Mouse (Mus musculus) frontal cortex, postnatal 36 days (tissue): ENCODE measurements at regions not wholly inside any gene's neighbourhood (a gene's known extent, or its start where the extent isn't known, plus 50 kb on each side); places are given as distances from the start of the nearest gene placed in this dataset.

ENCODE experiments used
- DNase-seq, 2 experiments: peaks; one replicate each; pipeline ENCODE4 v3.0.0; 2022; ENCODE audit warnings: low spot score in 2 of 2

DNA sequence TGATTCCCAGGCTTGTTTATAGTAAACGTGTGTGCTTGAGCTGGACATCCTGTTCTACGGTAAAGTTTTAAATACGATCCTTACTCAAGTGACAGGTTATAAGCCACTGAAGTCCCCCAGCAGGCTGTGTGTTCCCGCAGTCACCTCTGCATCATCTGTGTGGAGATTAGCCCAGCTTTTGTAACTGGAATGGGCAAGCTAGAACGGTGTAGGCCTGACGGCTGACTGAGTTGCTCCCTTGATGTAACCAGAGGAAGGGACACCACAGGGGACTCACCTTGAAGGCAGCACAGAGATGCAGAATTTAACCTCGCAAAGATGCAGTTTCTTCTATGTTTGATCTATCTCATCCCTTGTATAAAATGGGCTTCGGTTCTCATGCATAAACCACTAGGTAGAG lies 418.4 kb upstream of the Pou3f3 start:
- no peak for DNase-seq

DNA sequence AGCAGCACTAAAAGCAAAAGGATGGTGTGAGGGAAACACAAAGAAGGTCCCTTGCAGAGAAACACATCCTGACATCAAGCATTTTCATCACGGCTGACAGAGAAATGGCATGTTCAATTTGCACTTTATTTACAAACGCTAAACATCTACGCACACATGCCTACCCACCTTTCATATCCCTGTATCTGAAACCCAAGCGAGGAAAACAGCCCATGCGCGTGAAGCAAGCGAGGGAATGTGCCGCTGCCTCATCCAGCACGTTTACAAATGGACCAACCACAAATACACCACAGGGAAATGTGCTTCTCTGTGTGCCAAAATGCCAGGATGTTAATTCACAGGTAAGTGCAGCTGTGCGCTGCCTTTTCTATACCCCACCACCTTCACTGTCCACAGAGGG lies 399.7 kb upstream of the Pou3f3 start:
- DNase-seq: no peak

DNA sequence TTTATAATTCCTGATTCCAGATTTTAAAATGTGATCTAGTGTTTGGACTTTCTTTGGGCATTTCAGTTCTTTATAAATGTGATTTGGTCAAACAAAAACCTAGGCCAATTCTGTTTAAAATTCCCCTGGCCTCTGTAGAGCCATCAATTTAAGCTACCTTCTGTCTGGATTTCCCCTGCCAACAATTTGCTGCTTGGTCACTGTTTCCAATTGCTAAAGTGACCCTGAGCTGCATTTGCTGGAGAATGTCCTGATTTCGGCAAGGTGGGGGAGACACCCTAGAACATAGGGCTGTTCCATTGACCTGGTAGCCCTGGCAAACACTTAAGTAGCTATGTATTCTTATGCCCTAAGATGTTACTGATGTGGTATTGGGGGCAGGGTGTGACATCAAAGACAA lies 386.3 kb upstream of the Pou3f3 start:
- DNase-seq: no peak

DNA sequence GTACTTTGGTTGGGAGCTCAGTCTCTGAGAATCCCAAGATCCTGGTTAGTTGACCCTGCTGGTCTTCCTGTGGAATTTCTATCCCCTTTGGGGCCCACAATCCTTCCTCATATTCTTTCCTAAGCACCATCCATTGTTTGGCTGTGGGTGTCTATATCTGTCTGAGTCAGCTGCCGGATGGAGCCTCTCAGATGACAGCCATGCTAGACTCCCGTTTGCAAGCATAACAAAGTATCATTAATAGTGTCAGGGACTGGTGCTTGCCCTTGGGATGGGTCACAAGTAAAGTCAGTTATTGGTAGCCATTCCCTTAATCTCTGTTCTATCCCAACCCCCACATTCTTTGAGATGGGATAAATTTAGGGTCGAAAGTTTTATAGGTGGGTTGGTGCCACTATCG lies 382.1 kb upstream of the Pou3f3 start:
- DNase-seq: no peak

DNA sequence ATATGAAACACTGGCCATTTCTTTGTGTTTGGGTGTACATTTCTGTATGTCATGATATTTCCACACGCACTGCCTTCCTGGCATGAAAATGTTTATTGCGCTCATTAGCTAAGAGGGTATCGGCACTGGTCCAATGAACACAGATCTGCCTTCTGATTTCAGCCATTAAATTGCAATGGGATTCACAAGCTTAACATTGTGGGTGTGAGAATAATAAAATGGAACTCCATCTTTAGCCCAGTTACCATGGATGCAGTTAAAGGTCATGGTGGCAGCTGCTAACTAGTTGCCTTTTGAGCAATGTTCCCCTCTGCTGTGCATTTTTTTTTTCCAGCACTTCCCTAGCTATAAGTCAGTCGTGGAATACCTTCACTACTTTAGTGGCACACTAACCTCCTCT lies 343.7 kb upstream of the Pou3f3 start:
- no peak for DNase-seq

DNA sequence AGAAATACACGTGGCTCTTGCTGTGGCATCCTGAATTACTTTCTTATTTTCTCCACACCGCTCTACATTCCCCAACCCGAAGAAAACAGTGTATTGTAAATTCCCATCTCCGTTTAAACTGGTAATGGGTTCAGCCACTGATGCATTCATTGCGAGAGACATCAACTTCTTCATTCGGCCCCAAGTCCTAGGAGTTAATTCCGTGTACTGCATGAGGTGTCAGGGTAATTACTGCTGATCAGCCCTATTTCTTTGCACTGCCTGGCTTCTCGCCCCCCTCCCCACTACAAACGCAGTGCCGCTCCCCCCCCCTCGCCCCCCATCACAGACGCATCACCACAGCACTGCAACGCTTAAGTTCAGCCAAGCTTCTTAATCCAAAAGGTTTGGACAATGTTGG lies 343.2 kb upstream of the Pou3f3 start:
- no peak for DNase-seq

DNA sequence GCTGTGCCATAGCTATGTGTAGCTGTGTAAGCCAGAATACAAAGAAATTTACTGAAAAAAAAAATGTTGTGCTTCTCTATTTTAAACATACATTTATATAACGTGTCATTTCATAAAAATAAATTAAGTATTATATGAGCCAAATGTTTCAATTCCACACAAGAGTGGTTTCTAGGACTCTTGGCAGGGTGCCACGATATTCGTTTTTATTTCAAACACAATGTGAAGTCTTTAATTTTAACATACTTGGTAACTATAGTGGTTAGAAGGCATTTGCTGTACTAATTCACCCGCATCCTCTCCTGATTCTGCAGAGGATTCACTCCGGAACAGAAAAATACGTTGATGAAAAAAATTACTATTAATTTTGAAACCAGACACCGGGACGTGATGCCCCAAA lies 342.5 kb upstream of the Pou3f3 start:
- peak in 1 of 2 experiments; percentile 21 for DNase-seq

DNA sequence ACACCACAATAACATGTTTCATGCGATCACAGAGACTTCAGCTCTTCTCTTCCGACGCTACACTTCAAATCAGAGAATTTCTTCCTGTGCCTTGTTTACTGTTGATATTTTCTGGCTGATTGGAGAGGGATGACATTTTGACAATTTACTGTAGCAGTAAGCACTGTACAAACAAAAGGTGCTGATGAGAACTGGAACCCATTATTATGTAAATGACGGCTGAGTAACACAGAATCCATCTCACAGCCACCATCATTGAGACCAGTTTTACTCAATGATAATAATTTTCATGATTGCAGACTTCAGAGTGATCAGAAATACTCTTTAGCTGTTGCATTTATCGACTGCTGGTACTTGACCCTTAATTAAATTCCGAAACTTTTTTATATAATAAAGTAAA lies 341.5 kb upstream of the Pou3f3 start:
- DNase-seq: no peak

DNA sequence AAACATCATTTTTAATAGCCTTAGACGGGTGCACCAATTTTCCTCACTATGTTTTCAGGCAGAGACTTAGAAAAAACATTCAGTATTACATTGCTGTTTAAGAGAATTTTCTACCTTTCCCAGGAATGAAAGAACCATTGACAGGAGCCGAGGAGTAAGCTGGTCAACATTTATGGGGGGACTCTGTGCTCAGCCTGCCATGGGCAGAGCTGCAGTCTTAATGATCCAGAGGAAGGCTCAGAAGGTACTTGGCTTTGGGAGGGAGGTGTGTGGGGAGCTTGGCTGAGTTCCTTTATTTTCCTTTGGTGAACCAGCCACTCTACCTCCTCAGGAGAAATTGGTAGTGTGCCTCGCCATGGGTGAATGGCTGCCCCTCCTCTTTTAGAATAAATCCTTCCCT lies 333.1 kb upstream of the Pou3f3 start:
- no peak for DNase-seq

DNA sequence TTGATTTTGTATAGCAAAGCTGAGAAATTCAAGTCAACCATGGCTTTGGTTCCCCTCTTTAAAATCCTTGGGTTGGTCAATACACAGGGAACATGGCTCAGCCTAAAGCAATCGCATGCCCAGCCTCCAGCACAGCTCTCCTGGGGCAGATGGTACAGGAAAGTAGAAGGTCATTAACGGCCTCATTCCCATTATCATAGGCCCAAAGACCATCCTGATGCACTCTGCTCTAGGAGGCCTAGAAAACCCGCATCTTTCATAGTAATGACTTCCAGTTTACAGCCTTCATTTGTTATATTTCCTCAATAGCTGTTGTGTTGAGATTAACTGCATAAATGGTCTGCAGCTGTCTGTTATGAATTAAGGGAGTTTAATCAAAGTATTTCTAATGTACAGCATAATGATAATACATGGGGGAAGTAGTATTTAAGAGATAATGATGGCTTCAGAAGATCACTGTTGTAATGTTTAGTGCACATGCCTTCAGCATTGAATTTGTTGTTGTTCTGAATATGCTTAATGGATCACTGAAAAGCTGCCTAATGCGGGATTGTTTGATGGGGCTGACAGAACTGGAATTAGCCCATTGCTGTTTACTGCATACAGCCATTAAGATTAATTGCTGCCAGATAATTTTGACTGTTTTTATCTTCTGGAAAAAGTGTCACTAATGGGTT lies 329.8 kb upstream of the Pou3f3 start:
- DNase-seq: no peak

DNA sequence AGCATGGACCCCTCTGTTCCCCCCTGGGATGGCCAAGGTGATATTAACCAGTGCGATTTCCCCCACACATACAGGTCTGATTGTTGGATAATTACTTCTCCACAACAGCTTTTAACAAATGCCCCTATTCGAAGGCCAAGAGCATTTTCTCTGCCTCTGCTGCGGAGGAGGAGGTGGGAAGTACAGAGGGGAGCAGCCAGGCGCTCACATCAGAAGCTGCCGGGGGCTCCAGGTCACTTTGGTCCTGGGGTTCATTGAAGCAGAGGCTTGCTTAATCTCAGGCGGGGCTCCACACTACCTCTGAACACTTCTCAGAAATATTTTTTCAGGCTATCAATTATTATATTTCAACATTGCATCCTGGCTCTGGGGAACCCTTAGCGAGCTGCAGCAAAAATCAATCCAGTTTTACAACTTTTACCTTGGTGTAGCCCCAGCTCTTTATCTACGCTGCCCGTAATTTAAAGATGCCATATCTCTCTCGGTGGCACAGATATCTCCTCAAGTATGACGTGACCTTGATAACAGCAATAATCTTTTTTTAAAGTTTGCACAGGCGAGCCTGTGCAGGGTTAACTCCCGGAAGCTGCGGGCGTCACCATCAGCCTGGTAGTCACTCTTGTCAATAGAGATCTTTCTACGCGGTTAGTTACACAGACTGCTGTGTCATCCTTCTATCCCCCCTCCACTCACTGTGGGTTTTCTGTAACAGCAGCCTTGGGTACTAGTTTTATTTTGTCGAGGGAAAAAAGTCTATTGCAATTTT lies 307.5 kb upstream of the Pou3f3 start:
- no peak for DNase-seq

DNA sequence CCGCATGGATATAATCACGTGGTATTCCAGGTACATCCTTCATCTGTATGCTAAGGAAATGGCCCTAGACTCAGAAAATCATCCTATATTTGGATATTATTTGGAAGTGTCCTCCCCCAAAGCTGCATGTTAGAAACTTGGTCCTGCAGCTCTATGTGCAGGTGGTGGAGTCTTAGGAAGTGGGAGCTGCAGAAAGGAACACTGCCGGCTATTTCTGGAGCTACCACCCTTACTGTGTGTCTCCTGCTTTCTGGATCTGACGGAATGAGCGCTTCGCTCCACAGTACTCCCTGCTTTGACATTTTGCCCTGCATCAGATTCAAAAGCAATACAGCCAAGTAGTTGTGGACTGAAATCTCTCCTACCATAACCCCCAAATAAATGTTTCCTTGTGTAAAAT lies 306.8 kb upstream of the Pou3f3 start:
- DNase-seq: peak; percentile 3 to 9

DNA sequence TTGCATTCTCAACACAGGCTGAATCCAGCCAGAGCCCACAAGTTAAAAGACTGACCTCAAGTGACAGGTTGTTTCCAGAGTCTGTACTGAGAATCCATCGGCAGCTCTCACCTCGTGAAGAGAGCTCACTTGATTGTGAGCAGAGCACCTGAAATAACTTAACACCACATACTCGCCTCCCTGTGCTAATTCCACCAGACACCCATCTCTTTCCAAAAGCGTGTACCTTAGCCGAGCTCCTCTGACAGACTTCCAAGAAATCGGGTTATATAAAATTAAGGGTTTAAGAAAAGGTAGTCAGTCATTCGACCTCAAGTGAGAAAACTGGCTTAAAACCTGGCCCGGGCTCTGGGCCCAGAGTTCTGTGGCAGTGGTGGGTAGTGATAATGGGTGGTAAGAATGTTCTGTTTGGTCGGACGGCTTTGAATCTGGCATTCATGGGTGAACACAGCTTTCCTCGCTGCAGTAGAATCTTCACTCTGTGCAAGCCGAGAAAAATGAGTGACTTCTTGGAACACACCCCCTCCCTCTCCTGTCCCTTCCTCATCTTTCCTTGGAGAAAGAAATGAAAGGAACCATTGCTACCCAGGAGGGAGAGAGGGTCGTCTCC lies 299.8 kb upstream of the Pou3f3 start:
- peak; percentile 16 to 17 for DNase-seq

DNA sequence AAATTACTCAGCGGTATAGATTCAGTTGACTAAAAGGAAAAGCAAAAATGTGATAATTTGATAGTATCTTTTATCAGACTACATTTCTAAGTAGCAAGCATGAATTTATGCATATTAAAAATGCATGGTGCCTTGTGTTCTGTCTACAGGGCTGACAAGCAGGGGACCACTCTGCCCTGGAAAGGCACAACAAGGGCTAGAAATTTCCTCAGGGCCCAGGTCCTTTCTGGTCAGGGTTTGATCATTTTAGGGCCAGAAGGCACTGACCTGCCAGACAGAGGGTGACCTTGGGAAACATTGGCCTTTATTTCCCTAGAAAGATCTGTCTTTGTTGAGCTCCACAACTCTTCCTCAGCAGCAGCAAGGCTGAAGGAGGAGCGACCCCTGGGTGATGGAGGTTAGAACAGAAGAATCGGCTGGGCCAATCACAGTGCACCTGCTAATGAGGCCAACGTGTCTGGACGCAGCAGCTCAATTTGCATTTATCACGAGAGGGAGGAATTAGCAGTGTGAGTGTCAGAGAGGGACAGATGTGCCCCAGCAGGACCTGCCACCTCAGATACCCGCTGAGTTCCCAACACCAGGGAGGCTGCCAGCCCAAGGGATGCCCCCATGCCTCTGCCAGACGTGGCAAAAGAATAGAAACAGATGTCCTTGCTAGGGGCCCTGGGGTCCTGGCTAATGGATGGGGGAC lies 297.0 kb upstream of the Pou3f3 start:
- no peak for DNase-seq

DNA sequence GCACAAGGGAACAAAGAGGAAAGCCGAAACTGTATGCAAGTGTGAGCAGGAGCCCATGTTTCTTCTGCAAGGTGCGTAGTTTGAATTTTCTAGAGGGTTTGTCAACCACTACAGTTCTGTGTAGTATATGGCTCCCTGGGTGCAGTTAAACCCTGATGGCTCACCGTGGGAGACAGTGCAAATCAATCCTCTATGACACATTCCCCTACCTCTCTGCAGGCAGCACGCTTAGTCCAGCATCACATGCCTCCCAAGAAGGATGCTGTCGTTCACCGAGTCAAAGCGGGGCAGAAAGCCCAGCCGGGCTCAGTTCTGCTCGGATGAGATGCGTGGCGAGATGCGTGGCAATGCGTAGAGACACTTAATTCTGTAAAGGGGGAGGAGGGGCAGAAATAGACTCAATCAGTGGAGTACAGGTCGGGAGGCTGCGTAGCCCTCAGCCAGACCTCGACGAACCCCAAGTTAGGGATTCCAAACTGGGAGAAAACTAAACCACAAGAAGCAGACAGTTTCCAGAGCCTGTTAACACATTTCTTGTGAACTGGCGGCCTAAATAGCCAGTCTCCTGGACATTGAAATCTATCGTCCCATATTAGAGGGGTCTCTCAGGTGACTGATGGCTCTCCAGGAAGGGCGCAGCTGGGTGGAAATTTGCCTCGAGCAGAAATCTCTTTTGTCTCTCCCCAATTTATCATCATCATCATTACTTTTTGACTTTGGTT lies 279.6 kb upstream of the Pou3f3 start:
- DNase-seq: no peak

DNA sequence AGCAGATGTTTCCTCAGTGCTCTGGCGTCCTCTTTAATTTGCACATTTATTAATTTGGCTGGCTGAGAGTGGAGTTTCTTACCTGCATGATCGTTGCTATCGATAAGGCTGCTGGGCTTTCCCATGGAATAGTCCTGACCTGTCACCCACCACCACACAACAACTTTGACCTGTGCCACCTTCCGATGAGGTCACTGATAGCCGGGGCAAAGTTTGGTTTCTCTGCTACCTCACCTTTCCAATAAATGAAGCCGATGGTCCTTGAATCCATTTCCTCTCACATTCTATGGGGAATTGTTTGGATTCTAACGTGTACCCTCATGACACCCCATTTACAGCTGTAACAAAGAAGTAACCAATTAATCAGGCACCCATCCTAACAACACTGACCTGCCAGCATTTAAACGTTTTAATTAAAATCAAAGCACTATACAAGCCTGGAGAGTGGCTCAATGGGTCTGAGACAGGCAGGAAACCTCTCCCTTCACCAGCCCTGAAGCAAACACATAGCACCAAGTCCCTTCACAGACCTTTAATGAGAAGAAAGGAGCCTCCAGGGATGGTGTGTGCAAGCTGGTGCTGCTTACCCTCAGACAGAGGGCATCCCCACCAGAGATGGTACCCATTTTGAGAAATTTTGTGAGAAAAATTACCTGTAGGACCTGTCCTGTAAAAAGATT lies 278.9 kb upstream of the Pou3f3 start:
- no peak for DNase-seq

DNA sequence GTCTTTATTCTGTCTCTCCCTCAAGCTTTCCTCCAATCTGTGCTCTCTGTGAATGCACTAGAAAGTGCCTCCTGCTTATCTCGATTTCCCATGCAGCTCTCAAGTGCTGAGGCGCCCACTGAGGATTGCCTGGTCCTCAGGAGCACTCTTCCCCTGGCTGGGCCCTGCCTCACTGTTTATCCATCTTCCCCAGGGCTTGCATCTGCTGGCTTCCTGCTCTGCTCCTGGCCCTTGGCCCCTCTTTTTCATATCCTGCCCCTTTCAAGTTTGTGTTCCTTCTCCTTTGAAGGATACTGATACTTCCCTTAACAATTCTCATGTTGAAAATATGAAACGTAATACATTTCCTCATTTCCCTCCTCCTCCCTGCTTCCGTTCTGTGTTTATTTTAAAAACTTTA lies 277.8 kb upstream of the Pou3f3 start:
- DNase-seq: no peak

DNA sequence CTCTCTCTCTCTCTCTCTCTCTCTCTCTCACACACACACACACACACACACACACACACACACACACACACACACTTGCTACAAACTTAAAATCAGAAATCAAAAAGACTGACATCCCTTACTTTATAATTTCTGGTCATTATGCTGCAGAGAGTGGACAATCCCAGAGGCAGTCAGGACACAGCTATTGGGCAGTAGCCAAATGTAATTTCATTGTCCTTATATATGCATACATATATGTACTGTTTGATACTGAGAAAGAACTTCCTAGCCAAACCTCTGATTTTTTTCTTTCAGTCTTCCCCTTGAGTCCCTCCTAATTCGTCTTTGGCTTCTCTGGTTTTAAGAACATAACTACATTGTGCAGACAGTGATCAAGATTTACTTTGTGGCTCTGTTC lies 277.3 kb upstream of the Pou3f3 start:
- DNase-seq: no peak

DNA sequence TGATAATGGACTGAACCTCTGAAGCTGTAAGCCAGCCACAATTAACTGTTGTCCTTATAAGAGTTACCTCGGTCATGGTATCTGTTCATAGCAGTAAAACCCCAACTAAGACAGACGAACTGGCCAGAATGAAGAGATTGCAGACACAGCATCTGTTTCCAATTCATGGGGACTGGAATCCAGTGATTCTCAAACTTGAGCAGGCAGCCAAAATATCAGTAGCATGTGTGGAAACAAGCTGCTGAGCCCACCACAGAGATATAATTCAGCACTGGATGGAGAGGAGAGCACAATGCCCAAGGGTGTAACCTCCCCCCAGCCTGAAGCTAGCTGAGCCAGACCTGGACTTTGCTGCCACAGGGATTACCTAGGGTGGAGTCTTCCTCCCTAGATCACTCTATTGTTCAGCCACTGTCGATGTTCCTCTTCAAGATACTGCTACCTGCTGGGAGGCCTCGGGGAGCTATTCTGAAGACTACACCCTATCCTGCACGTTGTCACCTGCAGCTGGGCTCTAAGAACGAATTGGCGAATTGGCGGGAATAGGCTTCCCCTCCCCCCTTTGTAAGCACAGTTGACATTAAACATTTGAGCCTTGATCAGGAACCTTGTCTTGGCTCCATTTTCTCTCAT lies 259.1 kb upstream of the Pou3f3 start:
- no peak for DNase-seq

DNA sequence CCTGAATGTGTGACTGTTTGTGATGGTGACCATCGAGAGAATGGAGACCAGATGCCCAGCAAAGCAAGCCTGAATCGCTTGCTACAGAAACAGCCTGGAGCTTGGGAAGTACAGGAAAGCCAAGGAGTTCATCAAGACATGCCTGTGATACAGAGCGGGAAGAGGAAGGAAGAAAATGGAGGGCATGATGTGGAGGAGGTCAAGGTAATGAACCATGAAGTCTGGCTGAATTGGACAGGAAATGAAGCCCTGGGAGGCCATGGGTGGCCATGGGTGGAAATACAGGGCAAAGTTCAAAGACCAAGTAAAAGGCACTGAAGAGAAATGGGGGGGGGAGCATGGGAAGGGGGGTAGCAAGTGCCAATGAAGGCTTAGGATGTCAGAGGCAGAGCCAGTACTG lies 227.2 kb upstream of the Pou3f3 start:
- no peak for DNase-seq
